Mouse (Mus musculus): ENCODE measurements around the gene Polr3a. TPM values are rescaled to one million over a fixed set of nuclear protein-coding genes. Genes with fewer than 3 reads are reported as not detected.
A peak's percentile ranks its signal among the peaks of the same experiment; 100 is the strongest.
"Not testable (repeated sequence)": the region's sequence is repeated elsewhere in the genome, so short reads cannot be mapped to it uniquely, and the experiment has no call there.

Polr3a gene
- polyA plus RNA-seq, 1 experiment from 2014 or later: 13.3 TPM

DNA sequence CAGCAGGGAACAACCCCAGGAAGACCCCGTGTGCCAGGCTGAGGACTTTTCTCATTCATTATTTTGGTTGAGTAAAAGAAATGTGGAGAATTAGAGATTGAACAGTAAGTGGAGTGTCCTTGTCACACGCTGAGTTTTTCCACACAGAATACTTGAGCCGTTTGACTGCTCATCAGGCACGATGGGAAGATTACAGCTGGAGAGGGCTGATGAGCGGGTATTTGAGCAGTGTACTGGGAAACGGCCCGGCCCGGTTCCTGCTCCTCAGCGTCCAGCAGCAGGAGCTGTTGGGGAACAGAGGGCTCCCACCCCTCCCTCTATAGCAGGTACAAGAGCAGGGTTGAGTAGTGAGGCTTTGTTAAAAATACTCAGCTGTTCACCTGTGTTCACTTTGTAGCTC is 12.6 kb upstream of the Polr3a start:
- Histone ChIP-seq H3K36me3 (ENCODE audit: control insufficient read depth, insufficient read depth) (peaks cover 38% of the 10 kb centered on the region), H3K9me3 (replicated peaks; ENCODE audit: control insufficient read depth, low read length) (no peaks in the 10 kb centered on the region; the same call in 1 of the 2 replicates), H3K4me3 (ENCODE audit: low read length) (no peak overlapping the region), H3K27me3 (ENCODE audit: control insufficient read depth, insufficient read depth, low read length) (no peaks in the 10 kb centered on the region), H3K9ac (ENCODE audit: low read length) (no peak overlapping the region), H3K27ac (ENCODE audit: low read length) (no peak overlapping the region), H3K4me1 (ENCODE audit: control insufficient read depth, insufficient read depth, low read length) (peaks cover 14% of the 10 kb centered on the region), H3K4me2 (ENCODE audit: low read depth, low read length) (no peak overlapping the region)
- 35% methylated on average over 9 of the region's 9 CpGs for WGBS
- no peak for ATAC-seq (replicated peaks; ENCODE audit: extremely low read depth, insufficient read depth, low FRiP score)

GRCm38 (mm10) chr14:24498561-24499255 is 11.8 kb upstream of the Polr3a start:
- no peak overlapping the region for H3K4me3 ChIP-seq (ENCODE audit: low read length)
- no peak overlapping the region for H3K4me2 ChIP-seq (ENCODE audit: low read depth, low read length)
- H3K9ac ChIP-seq (ENCODE audit: low read length): no peak overlapping the region
- H3K4me1 ChIP-seq (ENCODE audit: control insufficient read depth, insufficient read depth, low read length): peaks cover 20% of the 10 kb centered on the region
- no peaks in the 10 kb centered on the region; the same call in 1 of the 2 replicates for H3K9me3 ChIP-seq (replicated peaks; ENCODE audit: control insufficient read depth, low read length)
- 63% methylated on average over 5 of the region's 5 CpGs for WGBS
- H3K36me3 ChIP-seq (ENCODE audit: control insufficient read depth, insufficient read depth): peaks cover 45% of the 10 kb centered on the region
- H3K27me3 ChIP-seq (ENCODE audit: control insufficient read depth, insufficient read depth, low read length): no peaks in the 10 kb centered on the region
- no peak overlapping the region for H3K27ac ChIP-seq (ENCODE audit: low read length)
- no peak for ATAC-seq (replicated peaks; ENCODE audit: extremely low read depth, insufficient read depth, low FRiP score)

- no peak for ATAC-seq (replicated peaks; ENCODE audit: extremely low read depth, insufficient read depth, low FRiP score)
- H3K9me3 ChIP-seq (replicated peaks; ENCODE audit: control insufficient read depth, low read length): no peaks in the 10 kb centered on the region
- H3K4me2 ChIP-seq (ENCODE audit: low read depth, low read length): no peak overlapping the region
- no peak overlapping the region for H3K27ac ChIP-seq (ENCODE audit: low read length)
- peaks cover 54% of the 10 kb centered on the region for H3K36me3 ChIP-seq (ENCODE audit: control insufficient read depth, insufficient read depth)
- no peak overlapping the region for H3K9ac ChIP-seq (ENCODE audit: low read length)
- peaks cover 32% of the 10 kb centered on the region for H3K4me1 ChIP-seq (ENCODE audit: control insufficient read depth, insufficient read depth, low read length)
- 93% methylated on average over 1 of the region's 1 CpGs for WGBS
- H3K4me3 ChIP-seq (ENCODE audit: low read length): no peak overlapping the region
- no peaks in the 10 kb centered on the region for H3K27me3 ChIP-seq (ENCODE audit: control insufficient read depth, insufficient read depth, low read length)
Measured at GRCm38 (mm10) chr14:24497443-24497842, 10.6 kb upstream of the Polr3a start.

DNA sequence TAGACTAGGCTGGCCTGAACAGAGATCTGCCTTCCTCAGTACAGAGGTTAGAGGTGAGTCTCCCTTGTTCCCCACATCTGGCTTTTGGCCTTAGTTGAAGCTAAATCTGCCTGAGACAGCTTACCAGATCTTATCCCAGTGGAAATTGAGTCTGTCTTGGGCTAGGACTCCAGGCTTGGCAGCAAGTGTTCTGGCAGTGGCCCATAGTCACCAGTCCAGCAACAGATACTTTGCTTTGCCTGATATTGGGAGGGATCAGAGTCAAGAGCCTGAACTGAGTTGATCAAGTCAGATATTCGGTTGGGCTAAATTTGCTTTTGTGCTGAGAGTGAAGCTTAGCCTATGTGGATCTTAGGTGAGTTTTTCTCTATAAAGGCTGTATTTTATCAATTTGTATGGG is 9.6 kb upstream of the Polr3a start:
- Histone ChIP-seq H3K27me3 (ENCODE audit: control insufficient read depth, insufficient read depth, low read length) (no peaks in the 10 kb centered on the region), H3K9me3 (replicated peaks; ENCODE audit: control insufficient read depth, low read length) (no peaks in the 10 kb centered on the region), H3K4me2 (ENCODE audit: low read depth, low read length) (no peak overlapping the region), H3K4me1 (ENCODE audit: control insufficient read depth, insufficient read depth, low read length) (peaks cover 40% of the 10 kb centered on the region), H3K27ac (ENCODE audit: low read length) (no peak overlapping the region), H3K36me3 (ENCODE audit: control insufficient read depth, insufficient read depth) (peaks cover 59% of the 10 kb centered on the region), H3K4me3 (ENCODE audit: low read length) (no peak overlapping the region), H3K9ac (ENCODE audit: low read length) (no peak overlapping the region)
- 84% methylated on average over 1 of the region's 1 CpGs for WGBS
- ATAC-seq (replicated peaks; ENCODE audit: extremely low read depth, insufficient read depth, low FRiP score): no peak

DNA sequence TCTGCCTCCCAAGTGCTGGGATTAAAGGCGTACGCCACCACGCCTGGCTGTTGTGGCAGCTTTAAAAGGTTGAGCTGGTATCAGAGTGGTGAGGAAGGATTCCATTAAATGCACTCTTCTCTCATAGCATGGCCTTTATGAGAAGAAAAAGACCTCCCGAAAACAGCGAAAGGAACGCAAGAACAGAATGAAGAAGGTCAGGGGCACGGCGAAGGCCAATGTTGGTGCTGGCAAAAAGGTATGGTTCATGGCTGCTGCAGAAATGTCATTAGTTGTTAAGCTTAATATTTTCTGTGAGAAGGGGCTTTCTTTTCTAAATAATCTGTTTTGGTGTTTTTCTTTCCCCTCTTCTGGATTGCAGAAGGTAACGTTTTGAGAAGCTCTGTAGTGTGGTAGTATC is 6.4 kb upstream of the Polr3a start:
- H3K27ac ChIP-seq (ENCODE audit: low read length): no peak overlapping the region
- no peaks in the 10 kb centered on the region for H3K27me3 ChIP-seq (ENCODE audit: control insufficient read depth, insufficient read depth, low read length)
- WGBS: 84% methylated on average over 9 of the region's 9 CpGs
- peaks cover 55% of the 10 kb centered on the region for H3K36me3 ChIP-seq (ENCODE audit: control insufficient read depth, insufficient read depth)
- peak overlapping the region; percentile 47; the same call in 1 of the 2 replicates for H3K9ac ChIP-seq (ENCODE audit: low read length)
- H3K4me1 ChIP-seq (ENCODE audit: control insufficient read depth, insufficient read depth, low read length): peaks cover 39% of the 10 kb centered on the region
- no peak for ATAC-seq (replicated peaks; ENCODE audit: extremely low read depth, insufficient read depth, low FRiP score)
- H3K4me2 ChIP-seq (ENCODE audit: low read depth, low read length): no peak overlapping the region
- H3K4me3 ChIP-seq (ENCODE audit: low read length): no peak overlapping the region
- H3K9me3 ChIP-seq (replicated peaks; ENCODE audit: control insufficient read depth, low read length): no peaks in the 10 kb centered on the region

GRCm38 (mm10) chr14:24491266-24491981 is 4.6 kb upstream of the Polr3a start:
- H3K36me3 ChIP-seq (ENCODE audit: control insufficient read depth, insufficient read depth): peaks cover 38% of the 10 kb centered on the region
- peak overlapping the region; percentile 76 for H3K27ac ChIP-seq (ENCODE audit: low read length)
- H3K9ac ChIP-seq (ENCODE audit: low read length): peak overlapping the region; percentile 93
- H3K4me1 ChIP-seq (ENCODE audit: control insufficient read depth, insufficient read depth, low read length): peaks cover 39% of the 10 kb centered on the region
- ATAC-seq (replicated peaks; ENCODE audit: extremely low read depth, insufficient read depth, low FRiP score): no peak
- H3K27me3 ChIP-seq (ENCODE audit: control insufficient read depth, insufficient read depth, low read length): no peaks in the 10 kb centered on the region
- H3K4me3 ChIP-seq (ENCODE audit: low read length): peak overlapping the region; percentile 88
- 2% methylated on average over 11 of the region's 11 CpGs for WGBS
- H3K9me3 ChIP-seq (replicated peaks; ENCODE audit: control insufficient read depth, low read length): no peaks in the 10 kb centered on the region
- peak overlapping the region; percentile 90 for H3K4me2 ChIP-seq (ENCODE audit: low read depth, low read length)

DNA sequence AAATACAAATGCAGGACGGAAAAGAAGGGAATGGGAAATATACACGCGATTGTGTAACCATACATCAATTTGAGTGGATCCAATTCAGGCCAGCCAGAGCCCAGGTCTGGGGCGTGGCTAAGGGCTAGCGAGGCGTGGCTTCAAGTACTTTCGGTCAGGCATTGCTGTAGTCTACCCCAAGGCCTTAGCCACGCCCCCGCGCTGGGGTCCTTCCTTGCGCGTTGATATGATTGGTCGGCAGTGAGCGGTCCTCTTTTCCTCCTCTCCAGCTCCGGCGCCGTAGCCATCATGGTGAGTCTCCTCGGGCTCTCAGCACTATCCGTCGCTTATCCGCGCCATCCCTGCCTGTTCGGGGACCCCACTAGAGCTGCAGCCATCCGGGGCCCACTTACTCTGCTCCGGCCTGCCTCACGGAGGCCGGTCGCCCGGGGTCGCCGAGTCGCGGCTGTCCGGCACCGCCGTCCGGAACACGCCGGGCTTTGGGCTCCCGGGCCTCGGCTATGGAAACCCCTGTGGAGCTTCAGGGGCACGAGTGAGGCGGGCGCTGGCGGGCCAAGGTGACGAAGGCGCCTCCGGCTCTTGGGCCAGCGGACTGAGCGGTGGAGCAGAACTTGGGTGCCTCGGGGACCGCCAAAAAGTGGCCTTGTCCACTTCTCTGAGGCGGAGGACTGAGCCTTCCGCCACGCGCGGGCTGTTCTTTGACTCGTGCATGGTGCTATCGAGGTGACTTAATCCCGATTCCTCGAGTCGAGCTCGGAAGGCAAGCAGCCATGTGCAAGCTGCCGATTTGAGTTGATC is 3.8 kb upstream of the Polr3a start:
- peaks cover 31% of the 10 kb centered on the region for H3K36me3 ChIP-seq (ENCODE audit: control insufficient read depth, insufficient read depth)
- peaks cover 45% of the 10 kb centered on the region for H3K4me1 ChIP-seq (ENCODE audit: control insufficient read depth, insufficient read depth, low read length)
- under 1% methylated on average over 64 of the region's 64 CpGs for WGBS
- ATAC-seq (replicated peaks; ENCODE audit: extremely low read depth, insufficient read depth, low FRiP score): peak; percentile 91
- H3K4me2 ChIP-seq (ENCODE audit: low read depth, low read length): peak overlapping the region; percentile 90
- peak overlapping the region; percentile 76 for H3K27ac ChIP-seq (ENCODE audit: low read length)
- peak overlapping the region; percentile 88 for H3K4me3 ChIP-seq (ENCODE audit: low read length)
- peak overlapping the region; percentile 93 for H3K9ac ChIP-seq (ENCODE audit: low read length)
- no peaks in the 10 kb centered on the region for H3K27me3 ChIP-seq (ENCODE audit: control insufficient read depth, insufficient read depth, low read length)
- H3K9me3 ChIP-seq (replicated peaks; ENCODE audit: control insufficient read depth, low read length): no peaks in the 10 kb centered on the region

DNA sequence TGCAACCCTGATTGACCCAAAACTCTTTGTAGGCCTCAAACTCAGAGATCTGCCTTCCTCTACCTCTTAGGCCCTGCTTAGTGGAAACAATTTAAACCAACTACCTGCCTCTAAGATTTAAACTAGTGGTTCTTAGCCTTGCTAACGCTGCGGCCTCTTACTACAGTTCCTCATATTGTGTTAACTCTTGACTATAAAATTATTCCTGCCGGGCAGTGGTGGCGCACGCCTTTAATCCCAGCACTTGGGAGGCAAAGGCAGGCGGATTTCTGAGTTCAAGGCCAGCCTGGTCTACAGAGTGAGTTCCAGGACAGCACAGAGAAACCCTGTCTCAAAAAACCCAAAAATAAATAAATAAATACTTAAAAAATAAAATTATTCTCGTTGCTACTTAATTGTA is 2.9 kb upstream of the Polr3a start:
- WGBS: 83% methylated on average over 7 of the region's 7 CpGs
- peaks cover 23% of the 10 kb centered on the region for H3K36me3 ChIP-seq (ENCODE audit: control insufficient read depth, insufficient read depth)
- not testable (repeated sequence) for H3K9ac ChIP-seq (ENCODE audit: low read length); H3K4me3 ChIP-seq (ENCODE audit: low read length); H3K27me3 ChIP-seq (ENCODE audit: control insufficient read depth, insufficient read depth, low read length); ATAC-seq (replicated peaks; ENCODE audit: extremely low read depth, insufficient read depth, low FRiP score); H3K9me3 ChIP-seq (replicated peaks; ENCODE audit: control insufficient read depth, low read length); H3K27ac ChIP-seq (ENCODE audit: low read length); H3K4me2 ChIP-seq (ENCODE audit: low read depth, low read length)
- peaks cover 41% of the 10 kb centered on the region for H3K4me1 ChIP-seq (ENCODE audit: control insufficient read depth, insufficient read depth, low read length)

Measured in heart, embryonic 16.5 days (tissue).